Mouse (Mus musculus): ENCODE results near the gene Iyd.

DNA sequence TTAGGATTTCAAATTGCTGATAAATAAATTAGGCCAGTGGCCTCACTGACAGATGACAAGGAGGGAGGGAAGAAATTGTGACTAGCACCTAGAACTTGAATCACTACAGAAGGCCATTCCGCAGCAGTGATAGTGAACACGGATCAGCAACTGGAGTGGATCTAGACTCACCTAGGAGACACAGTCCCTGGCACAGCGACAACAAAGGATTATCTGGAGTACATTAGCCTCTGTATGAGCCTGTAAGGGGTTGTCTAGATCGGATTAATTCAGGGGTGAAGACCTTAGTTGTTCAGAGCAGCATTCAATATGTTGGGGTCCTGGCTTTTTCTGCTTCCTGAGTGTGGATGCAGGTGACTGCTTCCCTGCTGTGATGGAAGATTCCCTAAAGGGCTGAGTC, 9.4 kb upstream of the Iyd start:
- TF ChIP-seq ZC3H11A (IDR thresholded peaks at IDR 0.05; ENCODE audit: borderline replicate concordance, low read depth, low read length) (no peak), ZNF384 (IDR thresholded peaks at IDR 0.05; ENCODE audit: low read depth, low read length) (no peak), HCFC1 (IDR thresholded peaks at IDR 0.05; ENCODE audit: borderline replicate concordance, insufficient read depth, low read length) (no peak), MAFK (IDR thresholded peaks at IDR 0.05; ENCODE audit: insufficient read depth, low read depth, low read length) (no peak), CHD2 (IDR thresholded peaks at IDR 0.05; ENCODE audit: low read depth, low read length) (no peak)
